Mouse (Mus musculus) liver, postnatal 0 days (tissue): Measurements from ENCODE around the gene Wrap53.

Experiments
- CTCF ChIP-seq: sonication (generic); IDR thresholded peaks from 2 replicates; pipeline ENCODE4 v1.5.1; 2016; ENCODE audit warnings: antibody characterized with exemption, low read depth
- EP300 ChIP-seq: IDR thresholded peaks from 2 replicates; pipeline ENCODE4 v1.6.1; 2016; ENCODE audit warnings: antibody characterized with exemption, low read depth, mild to moderate bottlenecking

GRCm38 (mm10) chr11:69610899-69611298, 30.8 kb upstream of the Wrap53 start:
- TF ChIP-seq CTCF = no peak
- no peak for TF ChIP-seq EP300
